Mouse (Mus musculus) adrenal gland, adult (tissue): ENCODE data around the gene Uts2b.
"Not testable (repeated sequence)": the region's sequence is repeated elsewhere in the genome, so short reads cannot be mapped to it uniquely, and the experiment has no call there.

Experiments
- DNase-seq, 2 experiments: peaks; one replicate each; pipeline ENCODE4 v3.0.0; 2022 to 2023; ENCODE audit warnings: low spot score in 1 of 2; ENCODE audit not compliant: inconsistent age in 2 of 2

Gene Uts2b

DNA sequence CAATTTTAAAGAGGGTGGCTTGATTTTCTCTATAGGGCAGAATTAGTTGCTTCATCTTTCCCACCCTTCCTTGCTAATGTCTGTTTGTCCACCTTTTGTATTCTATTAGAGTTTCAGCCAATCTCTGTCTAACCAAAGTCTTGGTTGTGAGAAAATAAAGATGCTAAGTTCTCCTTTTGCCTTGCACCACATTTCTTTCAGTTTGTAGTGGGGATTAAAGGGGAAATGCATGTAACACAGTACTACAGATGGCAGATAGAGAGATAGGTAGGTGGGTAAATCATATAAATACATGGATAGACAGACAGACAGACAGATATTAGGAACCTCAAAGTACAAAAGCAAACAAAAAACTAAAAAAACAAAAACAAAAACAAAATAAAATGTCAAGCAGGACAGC lies 6.5 kb upstream of the Uts2b start:
- DNase-seq: no peak

DNA sequence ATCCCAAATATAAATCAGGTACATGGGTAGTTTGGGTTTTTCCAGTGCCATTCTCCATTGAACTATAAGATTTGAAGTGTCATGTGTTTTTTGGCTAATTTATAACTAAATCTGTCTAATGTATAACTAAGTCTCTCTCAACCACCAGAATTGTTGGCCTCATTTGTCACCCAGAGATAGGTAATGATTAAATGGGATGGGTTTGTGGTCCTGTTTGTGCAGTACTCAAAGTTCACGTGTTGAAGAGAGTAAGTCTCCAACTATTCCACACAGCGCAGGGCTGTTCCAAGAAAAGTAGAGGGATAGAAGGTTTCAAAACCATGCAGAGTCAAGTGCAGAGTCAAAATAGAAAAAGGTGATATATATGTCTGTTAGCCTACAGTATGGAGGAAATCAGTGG lies 5.3 kb upstream of the Uts2b start:
- no peak for DNase-seq

DNA sequence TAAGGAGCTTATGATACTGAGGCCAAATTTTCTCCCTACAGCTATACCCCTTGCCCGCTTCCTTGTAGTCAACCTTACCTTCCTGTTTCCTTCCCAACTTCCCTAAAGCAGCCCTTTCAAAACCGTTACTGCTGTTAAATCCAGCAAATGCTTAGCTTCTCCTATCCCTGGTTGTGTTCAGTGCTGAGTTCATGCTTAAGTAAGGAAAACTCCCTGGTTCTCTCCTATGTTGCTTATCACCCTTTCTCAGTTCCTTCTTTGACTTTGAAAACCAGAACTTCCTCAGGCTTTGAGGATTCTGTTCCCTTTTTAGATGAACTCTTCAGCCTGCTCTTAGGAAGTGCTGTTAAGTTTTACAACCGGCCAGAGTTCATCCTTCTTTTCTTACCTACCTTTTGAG lies 4.1 kb upstream of the Uts2b start:
- DNase-seq: no peak

DNA sequence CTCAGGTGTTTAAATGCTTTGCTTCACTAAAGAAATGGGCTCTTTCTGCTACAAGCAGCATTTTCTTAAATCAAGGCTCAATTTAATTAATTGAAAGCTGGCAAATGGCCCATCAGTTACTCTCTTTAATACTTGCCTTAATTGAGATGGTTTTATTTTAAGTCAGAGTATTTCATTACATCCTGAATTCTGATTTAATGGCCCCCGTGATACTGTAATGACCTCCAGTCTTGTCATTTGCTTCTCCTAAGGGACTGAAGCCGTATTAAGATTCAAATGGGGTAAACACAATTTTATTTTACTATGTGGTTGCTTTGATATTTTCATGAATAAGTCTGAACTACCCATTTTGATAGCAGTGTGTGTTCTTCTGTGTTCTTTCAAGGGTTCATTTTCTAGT lies 661 bp upstream of the Uts2b start:
- DNase-seq: no peak

DNA sequence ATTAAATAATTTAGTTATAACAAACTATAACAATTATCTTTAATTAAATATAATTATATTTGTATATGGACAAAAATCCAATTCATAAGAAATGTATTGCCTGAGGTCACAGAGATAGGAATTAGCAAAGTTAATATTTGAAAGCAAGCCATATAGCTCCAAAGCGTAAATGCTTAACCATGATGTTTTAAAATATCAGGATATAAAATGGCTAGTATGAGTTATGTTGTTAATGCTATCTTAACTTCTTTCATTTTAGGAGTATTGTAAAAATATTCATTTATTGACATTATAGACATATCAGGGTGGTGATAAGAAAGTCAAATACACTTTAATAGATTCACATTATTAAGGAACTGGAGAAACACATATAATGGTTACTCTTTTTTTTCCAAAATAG lies 10.0 kb downstream of the Uts2b start:
- no peak for DNase-seq

DNA sequence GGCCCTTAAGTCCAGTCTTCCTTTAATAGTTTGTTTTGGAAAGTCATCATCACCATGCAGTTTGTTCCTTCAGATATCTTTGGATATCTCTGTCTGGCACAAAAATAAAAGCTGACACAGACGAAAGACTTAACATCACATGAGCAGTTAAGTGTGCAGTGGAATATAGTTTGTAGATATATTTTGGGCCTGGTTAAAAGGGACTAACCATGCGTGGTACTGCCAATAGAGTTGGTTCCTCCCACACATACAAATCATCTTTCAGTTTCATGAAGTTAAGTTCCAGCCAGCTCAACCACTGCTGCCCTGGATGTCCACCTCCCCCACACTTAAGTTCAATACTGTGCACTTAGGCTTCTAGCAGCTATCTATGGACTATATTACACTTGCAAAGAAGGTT lies 15.6 kb downstream of the Uts2b start:
- no peak for DNase-seq

DNA sequence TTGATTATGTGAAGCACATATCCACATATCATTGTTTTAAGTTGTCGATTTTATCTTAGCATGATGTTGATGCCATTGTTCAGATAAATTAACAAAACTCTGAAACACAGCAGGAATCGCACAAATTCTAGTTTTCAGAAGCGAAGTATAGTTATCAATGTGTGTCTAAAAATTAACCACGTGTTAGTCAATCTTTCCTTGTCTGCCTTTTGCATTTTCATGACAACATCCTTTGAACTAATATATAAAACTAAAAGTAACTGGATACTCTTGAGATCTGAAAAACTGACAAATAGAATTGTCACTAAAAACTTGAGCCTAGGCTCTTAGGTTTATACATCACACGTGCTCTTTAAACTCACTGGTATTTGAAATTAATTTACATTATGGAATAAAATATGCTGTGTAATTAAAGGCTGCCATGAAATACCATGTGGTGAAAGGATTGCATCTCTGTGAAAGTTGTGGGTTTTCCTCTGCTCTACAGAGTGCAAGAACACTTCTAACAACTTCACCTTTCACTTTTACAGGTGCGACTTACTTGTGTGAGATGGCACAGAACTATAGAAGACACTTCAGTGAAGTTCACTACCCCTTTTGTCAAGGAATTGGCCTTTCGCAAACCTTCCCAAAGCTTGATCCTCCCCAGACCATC lies 20.0 kb downstream of the Uts2b start:
- no peak for DNase-seq

DNA sequence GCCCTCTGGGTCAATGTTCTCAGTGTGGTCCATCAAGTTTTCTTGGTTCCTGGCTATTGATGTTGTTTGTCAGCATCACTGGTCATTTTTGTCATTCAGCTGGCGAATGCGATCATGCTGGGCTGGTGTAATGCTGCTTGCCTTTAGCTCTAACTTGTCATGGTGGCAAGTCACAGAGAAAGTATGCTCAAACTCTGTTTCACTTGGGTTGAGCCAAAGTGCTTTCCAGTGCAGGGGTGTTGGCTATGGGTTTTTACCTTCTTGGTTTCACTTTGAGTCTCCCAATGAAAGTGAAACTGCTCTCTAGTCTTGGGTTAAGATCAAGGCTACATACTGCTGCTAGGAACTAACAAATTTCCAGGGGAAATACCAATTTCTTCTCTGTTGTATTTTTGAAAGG lies 20.8 kb downstream of the Uts2b start:
- no peak for DNase-seq

DNA sequence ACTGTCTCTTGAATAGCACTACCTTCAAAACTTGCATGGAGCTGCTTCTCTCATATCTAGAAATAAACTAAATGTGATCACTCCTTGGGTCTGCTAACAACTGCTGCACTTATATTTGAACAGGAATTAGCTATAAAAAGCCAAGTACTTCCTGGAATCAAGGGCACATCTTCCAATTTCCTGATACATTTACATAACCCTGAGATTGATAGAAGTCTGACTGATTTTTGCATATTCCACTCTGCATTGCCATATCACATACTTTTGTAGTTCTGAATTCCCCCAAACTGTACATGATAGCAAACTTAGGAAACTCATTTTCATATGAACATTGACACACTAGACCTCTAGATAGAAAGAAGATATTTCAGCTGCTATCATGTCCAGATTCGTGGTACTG lies 21.7 kb downstream of the Uts2b start:
- DNase-seq: no peak

DNA sequence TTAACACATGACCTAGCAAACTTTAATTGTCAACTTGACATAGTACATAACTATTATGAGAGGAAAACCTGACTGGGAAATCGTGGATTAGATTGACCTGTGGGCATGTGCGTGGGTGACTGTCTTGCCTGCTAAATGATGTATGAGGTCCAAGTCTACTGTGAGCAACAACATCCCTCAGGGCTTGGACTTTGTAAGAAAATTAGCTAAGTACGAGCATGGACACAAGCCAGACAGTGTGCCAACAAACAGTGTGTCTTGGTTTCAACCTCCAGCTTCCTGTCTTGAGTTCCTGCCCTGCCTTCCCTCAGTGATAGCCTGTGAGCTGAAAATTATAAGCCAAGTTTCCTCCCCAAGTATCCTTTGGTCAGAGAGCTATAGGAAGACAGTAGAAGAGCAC lies 22.5 kb downstream of the Uts2b start:
- DNase-seq: no peak

DNA sequence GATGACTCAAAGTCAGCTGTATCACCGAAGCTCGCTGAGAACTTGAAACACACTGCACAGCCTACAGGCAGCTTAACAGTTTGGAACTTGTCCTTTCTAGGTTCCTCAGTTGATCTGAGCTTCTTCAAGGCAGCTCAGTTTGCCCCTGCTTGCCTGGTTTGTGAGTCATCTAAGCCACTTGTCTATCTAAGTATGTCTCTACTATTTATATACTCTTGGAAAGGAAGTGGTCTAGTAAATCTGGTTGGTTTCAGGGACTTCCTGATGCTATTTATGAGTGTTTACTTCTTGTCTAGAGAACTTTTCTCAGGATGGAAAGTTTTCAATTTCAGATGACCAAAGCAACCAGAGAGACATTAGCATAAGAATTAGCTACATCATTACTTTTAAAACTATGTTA lies 43.6 kb downstream of the Uts2b start:
- no peak for DNase-seq

DNA sequence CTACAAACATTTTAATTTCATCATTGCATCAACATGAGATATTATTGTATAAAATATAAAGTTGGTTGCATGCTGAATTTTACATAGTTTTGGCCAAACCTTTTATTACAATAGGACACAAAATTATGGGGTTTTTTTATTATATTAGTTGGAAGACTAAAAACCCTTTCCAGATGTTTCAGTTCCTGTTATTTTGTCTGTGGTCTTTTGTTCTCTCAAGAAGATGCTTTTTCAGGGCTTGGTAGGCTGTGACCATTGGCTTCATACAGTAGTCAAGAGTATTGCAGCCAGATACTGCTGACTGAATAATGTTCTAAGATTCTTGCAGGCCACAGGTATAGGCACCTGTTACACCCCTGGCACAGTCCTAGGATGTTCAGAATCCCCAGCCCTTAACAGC lies 48.0 kb downstream of the Uts2b start:
- DNase-seq: no peak

DNA sequence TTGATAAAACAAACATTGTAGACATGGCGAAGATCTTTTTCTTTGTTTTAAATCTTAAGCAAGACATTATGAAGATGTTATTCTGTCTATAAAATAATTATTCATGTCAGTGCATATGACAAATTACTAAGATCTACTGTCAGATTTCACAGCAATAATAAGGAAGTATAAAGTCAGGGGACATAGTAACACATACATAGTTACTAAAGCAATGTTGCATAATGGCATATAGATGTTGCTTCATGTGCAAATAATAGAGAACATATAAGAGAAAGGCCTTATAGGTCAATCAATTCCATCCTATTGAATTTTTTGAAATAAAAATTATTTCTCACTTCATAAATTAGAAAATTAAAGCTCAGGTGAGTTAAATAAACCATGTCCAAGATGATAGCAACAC lies 50.9 kb downstream of the Uts2b start:
- no peak for DNase-seq

DNA sequence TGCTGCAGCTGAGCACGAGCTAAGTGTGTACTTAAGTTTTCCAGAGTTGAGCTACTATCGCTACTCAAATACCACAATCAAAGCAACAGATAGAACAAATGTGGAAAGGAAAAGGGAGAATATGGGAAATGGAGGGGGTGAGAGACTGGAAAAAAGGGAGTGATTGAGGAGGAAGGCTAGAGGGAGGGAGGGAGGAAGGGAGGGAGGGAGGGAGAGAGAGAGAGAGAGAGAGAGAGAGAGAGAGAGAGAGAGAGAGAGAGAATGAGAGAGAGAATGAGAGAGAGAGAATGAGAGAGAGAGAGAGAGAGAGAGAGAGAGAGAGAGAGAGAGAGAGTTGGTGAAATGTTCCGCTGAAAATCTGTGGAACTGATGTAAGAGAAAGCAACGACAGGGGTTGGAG lies 62.9 kb downstream of the Uts2b start, which contains the start of gene Ostn:
Ostn (plus strand) TSS at position 301 of the 400 bp plus-strand sequence.
- not testable (repeated sequence) for DNase-seq
